Mouse (Mus musculus): ENCODE measurements around the gene Fry. TPM values are rescaled to one million over a fixed set of nuclear protein-coding genes. Genes with fewer than 3 reads are reported as not detected.

Fry gene
- polyA plus RNA-seq, 1 experiment = 28.4 TPM

DNA sequence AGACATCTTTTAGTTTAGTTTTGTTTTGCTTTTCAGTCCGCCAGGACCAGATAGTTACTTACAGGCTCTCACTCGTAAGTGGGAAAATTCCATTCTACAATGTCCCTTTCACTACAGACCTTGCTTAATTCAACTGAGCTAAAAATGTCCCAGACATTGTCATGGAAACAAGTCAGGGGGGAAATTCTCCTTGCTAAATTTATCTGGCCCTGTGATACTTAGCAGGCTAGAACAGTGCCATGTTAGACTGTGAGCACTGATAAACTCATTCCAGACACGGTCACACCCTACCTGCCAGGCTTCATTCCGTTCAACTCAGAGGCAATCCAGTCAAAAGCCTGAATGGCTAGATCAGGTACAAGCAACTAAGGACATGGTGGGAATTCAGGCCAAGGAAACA lies 227.9 kb downstream of the Fry start:
- Histone ChIP-seq H3K27ac (ENCODE audit: insufficient read depth, low read length) (no peak overlapping the region), H3K4me3 (ENCODE audit: low read depth, low read length) (no peak overlapping the region), H3K9ac (ENCODE audit: low read depth, poor library complexity, severe bottlenecking) (no peak overlapping the region), H3K36me3 (ENCODE audit: control insufficient read depth, insufficient read depth, low read length, poor library complexity, severe bottlenecking) (no peaks in the 10 kb centered on the region), H3K27me3 (ENCODE audit: control insufficient read depth, insufficient read depth, low read length, poor library complexity, severe bottlenecking) (no peaks in the 10 kb centered on the region), H3K4me1 (ENCODE audit: control insufficient read depth, insufficient read depth, low read length) (no peaks in the 10 kb centered on the region), H3K9me3 (replicated peaks; ENCODE audit: control insufficient read depth, insufficient read depth, low read length, poor library complexity, severe bottlenecking) (no peaks in the 10 kb centered on the region; the same call in 1 of the 2 replicates)
- TF ChIP-seq CTCF (IDR thresholded peaks at IDR 0.05; ENCODE audit: low read depth, low read length) = no peak
- no peak for TF ChIP-seq EP300 (IDR thresholded peaks at IDR 0.05; ENCODE audit: insufficient read depth, low read depth, low read length)
- no peak for TF ChIP-seq POLR2A (IDR thresholded peaks at IDR 0.05; ENCODE audit: insufficient read depth, low read length)

DNA sequence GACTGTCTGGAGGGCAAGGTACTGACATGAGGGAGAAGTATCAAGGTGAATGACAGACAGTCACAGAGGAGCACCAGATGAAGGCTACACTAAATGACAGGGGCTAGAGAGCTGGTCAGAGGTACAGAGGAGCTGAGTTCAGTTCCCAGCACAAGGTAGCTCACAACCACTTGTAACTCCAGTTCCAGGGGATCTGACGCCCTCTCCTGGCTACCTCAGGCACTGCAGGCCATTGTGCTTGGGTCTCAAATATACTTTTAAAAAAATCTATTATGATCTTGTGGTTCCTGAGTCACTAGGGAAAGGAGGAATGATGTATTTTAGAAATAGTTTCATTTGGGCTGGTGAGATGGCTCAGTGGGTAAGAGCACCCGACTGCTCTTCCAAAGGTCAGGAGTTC lies 229.4 kb downstream of the Fry start:
- no peak overlapping the region for H3K27ac ChIP-seq (ENCODE audit: insufficient read depth, low read length)
- no peaks in the 10 kb centered on the region for H3K4me1 ChIP-seq (ENCODE audit: control insufficient read depth, insufficient read depth, low read length)
- H3K4me3 ChIP-seq (ENCODE audit: low read depth, low read length) = no peak overlapping the region
- no peaks in the 10 kb centered on the region for H3K36me3 ChIP-seq (ENCODE audit: control insufficient read depth, insufficient read depth, low read length, poor library complexity, severe bottlenecking)
- TF ChIP-seq CTCF (IDR thresholded peaks at IDR 0.05; ENCODE audit: low read depth, low read length) (peak; percentile 33), EP300 (IDR thresholded peaks at IDR 0.05; ENCODE audit: insufficient read depth, low read depth, low read length) (no peak), POLR2A (IDR thresholded peaks at IDR 0.05; ENCODE audit: insufficient read depth, low read length) (no peak)
- H3K27me3 ChIP-seq (ENCODE audit: control insufficient read depth, insufficient read depth, low read length, poor library complexity, severe bottlenecking) = no peaks in the 10 kb centered on the region
- H3K9me3 ChIP-seq (replicated peaks; ENCODE audit: control insufficient read depth, insufficient read depth, low read length, poor library complexity, severe bottlenecking) = no peaks in the 10 kb centered on the region; the same call in 1 of the 2 replicates
- no peak overlapping the region for H3K9ac ChIP-seq (ENCODE audit: low read depth, poor library complexity, severe bottlenecking)

DNA sequence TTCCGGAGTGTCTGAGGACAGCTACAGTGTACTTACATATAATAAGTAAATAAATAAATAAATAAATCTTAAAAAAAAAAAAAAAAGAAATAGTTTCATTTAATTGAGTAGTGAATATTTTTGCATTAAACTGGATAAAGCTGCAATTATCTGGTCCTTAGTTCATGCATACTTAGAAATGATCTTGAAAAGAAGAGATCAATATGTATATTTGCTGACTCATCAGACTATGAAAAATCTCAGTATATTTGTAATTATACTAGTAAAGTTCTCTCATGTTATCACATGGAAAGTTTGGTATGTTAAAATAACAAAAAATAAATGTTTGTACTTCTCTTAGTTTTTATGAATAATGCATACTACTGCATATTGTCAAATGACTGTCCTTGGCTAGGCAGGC lies 229.9 kb downstream of the Fry start:
- Histone ChIP-seq H3K4me1 (ENCODE audit: control insufficient read depth, insufficient read depth, low read length) (no peaks in the 10 kb centered on the region), H3K9ac (ENCODE audit: low read depth, poor library complexity, severe bottlenecking) (no peak overlapping the region), H3K9me3 (replicated peaks; ENCODE audit: control insufficient read depth, insufficient read depth, low read length, poor library complexity, severe bottlenecking) (no peaks in the 10 kb centered on the region; the same call in 1 of the 2 replicates), H3K27me3 (ENCODE audit: control insufficient read depth, insufficient read depth, low read length, poor library complexity, severe bottlenecking) (no peaks in the 10 kb centered on the region), H3K4me3 (ENCODE audit: low read depth, low read length) (no peak overlapping the region), H3K36me3 (ENCODE audit: control insufficient read depth, insufficient read depth, low read length, poor library complexity, severe bottlenecking) (no peaks in the 10 kb centered on the region), H3K27ac (ENCODE audit: insufficient read depth, low read length) (no peak overlapping the region)
- TF ChIP-seq POLR2A (IDR thresholded peaks at IDR 0.05; ENCODE audit: insufficient read depth, low read length) (no peak), EP300 (IDR thresholded peaks at IDR 0.05; ENCODE audit: insufficient read depth, low read depth, low read length) (no peak), CTCF (IDR thresholded peaks at IDR 0.05; ENCODE audit: low read depth, low read length) (no peak)

DNA sequence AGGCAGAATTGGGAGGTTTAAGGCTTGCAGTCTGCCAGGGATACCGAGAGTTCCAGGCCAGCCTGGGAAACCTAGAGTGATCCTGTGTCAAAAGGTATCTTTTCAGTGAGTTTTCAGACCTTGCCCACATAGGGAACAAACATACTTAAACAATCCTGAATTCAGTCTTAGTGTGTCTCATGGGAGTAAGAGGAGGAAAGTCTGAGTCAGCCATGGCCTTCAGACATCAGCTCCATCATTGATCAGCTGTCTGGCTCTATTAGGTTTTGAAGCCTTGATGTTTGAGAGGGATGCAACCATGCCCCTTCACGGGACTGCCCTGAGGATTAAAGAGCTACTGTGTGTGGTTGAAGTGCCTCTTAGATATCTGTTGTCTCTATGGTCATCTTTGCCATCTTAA lies 232.7 kb downstream of the Fry start:
- Histone ChIP-seq H3K27me3 (ENCODE audit: control insufficient read depth, insufficient read depth, low read length, poor library complexity, severe bottlenecking) (no peaks in the 10 kb centered on the region), H3K36me3 (ENCODE audit: control insufficient read depth, insufficient read depth, low read length, poor library complexity, severe bottlenecking) (no peaks in the 10 kb centered on the region), H3K9me3 (replicated peaks; ENCODE audit: control insufficient read depth, insufficient read depth, low read length, poor library complexity, severe bottlenecking) (no peaks in the 10 kb centered on the region; the same call in 1 of the 2 replicates), H3K4me3 (ENCODE audit: low read depth, low read length) (no peak overlapping the region), H3K4me1 (ENCODE audit: control insufficient read depth, insufficient read depth, low read length) (no peaks in the 10 kb centered on the region), H3K9ac (ENCODE audit: low read depth, poor library complexity, severe bottlenecking) (no peak overlapping the region), H3K27ac (ENCODE audit: insufficient read depth, low read length) (no peak overlapping the region)
- no peak for TF ChIP-seq EP300 (IDR thresholded peaks at IDR 0.05; ENCODE audit: insufficient read depth, low read depth, low read length)
- TF ChIP-seq CTCF (IDR thresholded peaks at IDR 0.05; ENCODE audit: low read depth, low read length) = no peak
- no peak for TF ChIP-seq POLR2A (IDR thresholded peaks at IDR 0.05; ENCODE audit: insufficient read depth, low read length)

- Histone ChIP-seq H3K36me3 (ENCODE audit: control insufficient read depth, insufficient read depth, low read length, poor library complexity, severe bottlenecking) (no peaks in the 10 kb centered on the region), H3K4me3 (ENCODE audit: low read depth, low read length) (no peak overlapping the region), H3K4me1 (ENCODE audit: control insufficient read depth, insufficient read depth, low read length) (no peaks in the 10 kb centered on the region), H3K27me3 (ENCODE audit: control insufficient read depth, insufficient read depth, low read length, poor library complexity, severe bottlenecking) (no peaks in the 10 kb centered on the region), H3K9me3 (replicated peaks; ENCODE audit: control insufficient read depth, insufficient read depth, low read length, poor library complexity, severe bottlenecking) (no peaks in the 10 kb centered on the region), H3K27ac (ENCODE audit: insufficient read depth, low read length) (no peak overlapping the region), H3K9ac (ENCODE audit: low read depth, poor library complexity, severe bottlenecking) (no peak overlapping the region)
- TF ChIP-seq EP300 (IDR thresholded peaks at IDR 0.05; ENCODE audit: insufficient read depth, low read depth, low read length) (no peak), POLR2A (IDR thresholded peaks at IDR 0.05; ENCODE audit: insufficient read depth, low read length) (no peak), CTCF (IDR thresholded peaks at IDR 0.05; ENCODE audit: low read depth, low read length) (no peak)
Measured at GRCm38 (mm10) chr5:150358671-150359070, 240.2 kb downstream of the Fry start.

DNA sequence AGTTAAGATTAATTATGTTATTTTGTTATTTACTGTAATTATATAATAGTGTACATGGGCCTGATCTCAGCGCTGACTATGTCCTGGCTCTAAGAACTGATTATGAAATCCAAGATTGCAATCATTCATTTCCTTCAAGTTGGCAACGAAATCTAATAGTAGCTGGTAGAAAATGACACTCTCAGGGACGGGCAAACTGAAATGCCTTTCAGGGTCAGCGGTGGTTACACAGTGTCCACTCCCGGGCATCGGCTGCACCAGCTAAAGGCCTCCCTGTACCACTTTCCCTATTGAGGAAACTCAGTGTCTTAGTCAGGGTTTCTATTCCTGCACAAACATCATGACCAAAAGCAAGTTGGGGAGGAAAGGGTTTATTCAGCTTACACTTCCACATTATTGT lies 243.8 kb downstream of the Fry start:
- Histone ChIP-seq H3K4me3 (ENCODE audit: low read depth, low read length) (no peak overlapping the region), H3K36me3 (ENCODE audit: control insufficient read depth, insufficient read depth, low read length, poor library complexity, severe bottlenecking) (no peaks in the 10 kb centered on the region), H3K9ac (ENCODE audit: low read depth, poor library complexity, severe bottlenecking) (no peak overlapping the region), H3K27me3 (ENCODE audit: control insufficient read depth, insufficient read depth, low read length, poor library complexity, severe bottlenecking) (no peaks in the 10 kb centered on the region), H3K27ac (ENCODE audit: insufficient read depth, low read length) (no peak overlapping the region), H3K9me3 (replicated peaks; ENCODE audit: control insufficient read depth, insufficient read depth, low read length, poor library complexity, severe bottlenecking) (no peaks in the 10 kb centered on the region), H3K4me1 (ENCODE audit: control insufficient read depth, insufficient read depth, low read length) (no peaks in the 10 kb centered on the region)
- TF ChIP-seq POLR2A (IDR thresholded peaks at IDR 0.05; ENCODE audit: insufficient read depth, low read length) (no peak), CTCF (IDR thresholded peaks at IDR 0.05; ENCODE audit: low read depth, low read length) (no peak), EP300 (IDR thresholded peaks at IDR 0.05; ENCODE audit: insufficient read depth, low read depth, low read length) (no peak)
